Mouse (Mus musculus): ENCODE measurements at regions not wholly inside any gene's neighbourhood (a gene's known extent, or its start where the extent isn't known, plus 50 kb on each side); places are given as distances from the start of the nearest gene placed in this dataset.

GRCm38 (mm10) chr5:150866198-150866597 is 86.2 kb upstream of the Kl start:
- no peak overlapping the region for H3K27ac ChIP-seq (ENCODE audit: insufficient read depth, low read depth, low read length)
- TF ChIP-seq POLR2A (IDR thresholded peaks at IDR 0.05; ENCODE audit: low read depth, low read length) (no peak), CTCF (conservative IDR thresholded peaks at IDR 0.05; ENCODE audit: insufficient read depth, insufficient read length, low read depth, low read length) (no peak)
- no peaks in the 10 kb centered on the region for H3K36me3 ChIP-seq (ENCODE audit: control insufficient read depth, insufficient read depth, low read length)
- H3K27me3 ChIP-seq (replicated peaks; ENCODE audit: control insufficient read depth, insufficient read depth, low read length): no peaks in the 10 kb centered on the region
- H3K4me3 ChIP-seq (ENCODE audit: insufficient read depth, low read depth, low read length): no peak overlapping the region
- no peaks in the 10 kb centered on the region for H3K4me1 ChIP-seq (ENCODE audit: control insufficient read depth, insufficient read depth, low read length)
- 96% methylated on average over 3 of the region's 3 CpGs for WGBS
- DNase-seq: no peak

- no peaks in the 10 kb centered on the region for H3K4me1 ChIP-seq (ENCODE audit: control insufficient read depth, insufficient read depth, low read length)
- TF ChIP-seq POLR2A (IDR thresholded peaks at IDR 0.05; ENCODE audit: low read depth, low read length) (no peak), CTCF (conservative IDR thresholded peaks at IDR 0.05; ENCODE audit: insufficient read depth, insufficient read length, low read depth, low read length) (no peak)
- H3K27ac ChIP-seq (ENCODE audit: insufficient read depth, low read depth, low read length): no peak overlapping the region
- no peak for DNase-seq
- H3K36me3 ChIP-seq (ENCODE audit: control insufficient read depth, insufficient read depth, low read length): no peaks in the 10 kb centered on the region
- 64% methylated on average over 4 of the region's 4 CpGs for WGBS
- H3K27me3 ChIP-seq (replicated peaks; ENCODE audit: control insufficient read depth, insufficient read depth, low read length): no peaks in the 10 kb centered on the region
- no peak overlapping the region for H3K4me3 ChIP-seq (ENCODE audit: insufficient read depth, low read depth, low read length)
These were observed 82.5 kb upstream of the Kl start for GRCm38 (mm10) chr5:150869954-150870353.

GRCm38 (mm10) chr5:150878805-150879204 is 73.6 kb upstream of the Kl start:
- no peaks in the 10 kb centered on the region for H3K27me3 ChIP-seq (replicated peaks; ENCODE audit: control insufficient read depth, insufficient read depth, low read length)
- H3K4me3 ChIP-seq (ENCODE audit: insufficient read depth, low read depth, low read length): no peak overlapping the region
- TF ChIP-seq POLR2A (IDR thresholded peaks at IDR 0.05; ENCODE audit: low read depth, low read length) (no peak), CTCF (conservative IDR thresholded peaks at IDR 0.05; ENCODE audit: insufficient read depth, insufficient read length, low read depth, low read length) (no peak)
- H3K27ac ChIP-seq (ENCODE audit: insufficient read depth, low read depth, low read length): no peak overlapping the region
- no peak for DNase-seq
- H3K36me3 ChIP-seq (ENCODE audit: control insufficient read depth, insufficient read depth, low read length): no peaks in the 10 kb centered on the region
- H3K4me1 ChIP-seq (ENCODE audit: control insufficient read depth, insufficient read depth, low read length): no peaks in the 10 kb centered on the region; the same call in 1 of the 2 replicates
- 64% methylated on average over 4 of the region's 4 CpGs for WGBS

GRCm38 (mm10) chr5:150883676-150884075 is 68.7 kb upstream of the Kl start:
- TF ChIP-seq CTCF (conservative IDR thresholded peaks at IDR 0.05; ENCODE audit: insufficient read depth, insufficient read length, low read depth, low read length) (no peak), POLR2A (IDR thresholded peaks at IDR 0.05; ENCODE audit: low read depth, low read length) (no peak)
- Histone ChIP-seq H3K27me3 (replicated peaks; ENCODE audit: control insufficient read depth, insufficient read depth, low read length) (no peaks in the 10 kb centered on the region), H3K4me1 (ENCODE audit: control insufficient read depth, insufficient read depth, low read length) (peaks cover 4% of the 10 kb centered on the region; the same call in 1 of the 2 replicates), H3K36me3 (ENCODE audit: control insufficient read depth, insufficient read depth, low read length) (no peaks in the 10 kb centered on the region), H3K4me3 (ENCODE audit: insufficient read depth, low read depth, low read length) (no peak overlapping the region), H3K27ac (ENCODE audit: insufficient read depth, low read depth, low read length) (peak overlapping the region; percentile 16; the same call in 1 of the 2 replicates)
- 51% methylated on average over 2 of the region's 2 CpGs for WGBS
- DNase-seq: peak; percentile 67

- no peak overlapping the region for H3K4me3 ChIP-seq (ENCODE audit: insufficient read depth, low read depth, low read length)
- no peak overlapping the region for H3K27ac ChIP-seq (ENCODE audit: insufficient read depth, low read depth, low read length)
- H3K4me1 ChIP-seq (ENCODE audit: control insufficient read depth, insufficient read depth, low read length): peaks cover 6% of the 10 kb centered on the region
- H3K36me3 ChIP-seq (ENCODE audit: control insufficient read depth, insufficient read depth, low read length): no peaks in the 10 kb centered on the region
- no peaks in the 10 kb centered on the region for H3K27me3 ChIP-seq (replicated peaks; ENCODE audit: control insufficient read depth, insufficient read depth, low read length)
- WGBS: 84% methylated on average over 4 of the region's 4 CpGs
- peak; percentile 59 for DNase-seq
- TF ChIP-seq POLR2A (IDR thresholded peaks at IDR 0.05; ENCODE audit: low read depth, low read length) (no peak), CTCF (conservative IDR thresholded peaks at IDR 0.05; ENCODE audit: insufficient read depth, insufficient read length, low read depth, low read length) (no peak)
These were observed 62.3 kb upstream of the Kl start for GRCm38 (mm10) chr5:150890086-150890485.

- DNase-seq: no peak
- no peak overlapping the region for H3K4me3 ChIP-seq (ENCODE audit: insufficient read depth, low read depth, low read length)
- no peaks in the 10 kb centered on the region for H3K27me3 ChIP-seq (replicated peaks; ENCODE audit: control insufficient read depth, insufficient read depth, low read length)
- TF ChIP-seq CTCF (conservative IDR thresholded peaks at IDR 0.05; ENCODE audit: insufficient read depth, insufficient read length, low read depth, low read length): no peak
- TF ChIP-seq POLR2A (IDR thresholded peaks at IDR 0.05; ENCODE audit: low read depth, low read length): no peak
- H3K27ac ChIP-seq (ENCODE audit: insufficient read depth, low read depth, low read length): no peak overlapping the region
- WGBS: 80% methylated on average over 7 of the region's 7 CpGs
- no peaks in the 10 kb centered on the region for H3K36me3 ChIP-seq (ENCODE audit: control insufficient read depth, insufficient read depth, low read length)
- peaks cover 6% of the 10 kb centered on the region for H3K4me1 ChIP-seq (ENCODE audit: control insufficient read depth, insufficient read depth, low read length)
These were observed 61.0 kb upstream of the Kl start for GRCm38 (mm10) chr5:150891262-150891940.

GRCm38 (mm10) chr5:150894049-150894738 is 58.2 kb upstream of the Kl start:
- Histone ChIP-seq H3K27ac (ENCODE audit: insufficient read depth, low read depth, low read length) (no peak overlapping the region), H3K36me3 (ENCODE audit: control insufficient read depth, insufficient read depth, low read length) (no peaks in the 10 kb centered on the region), H3K4me3 (ENCODE audit: insufficient read depth, low read depth, low read length) (no peak overlapping the region), H3K27me3 (replicated peaks; ENCODE audit: control insufficient read depth, insufficient read depth, low read length) (no peaks in the 10 kb centered on the region), H3K4me1 (ENCODE audit: control insufficient read depth, insufficient read depth, low read length) (peaks cover 6% of the 10 kb centered on the region)
- TF ChIP-seq POLR2A (IDR thresholded peaks at IDR 0.05; ENCODE audit: low read depth, low read length): no peak
- TF ChIP-seq CTCF (conservative IDR thresholded peaks at IDR 0.05; ENCODE audit: insufficient read depth, insufficient read length, low read depth, low read length): no peak
- 29% methylated on average over 3 of the region's 3 CpGs for WGBS
- DNase-seq: no peak

Measured in kidney, adult 2 months (tissue).